Mouse (Mus musculus): ENCODE data around the gene Wfdc21.

DNA sequence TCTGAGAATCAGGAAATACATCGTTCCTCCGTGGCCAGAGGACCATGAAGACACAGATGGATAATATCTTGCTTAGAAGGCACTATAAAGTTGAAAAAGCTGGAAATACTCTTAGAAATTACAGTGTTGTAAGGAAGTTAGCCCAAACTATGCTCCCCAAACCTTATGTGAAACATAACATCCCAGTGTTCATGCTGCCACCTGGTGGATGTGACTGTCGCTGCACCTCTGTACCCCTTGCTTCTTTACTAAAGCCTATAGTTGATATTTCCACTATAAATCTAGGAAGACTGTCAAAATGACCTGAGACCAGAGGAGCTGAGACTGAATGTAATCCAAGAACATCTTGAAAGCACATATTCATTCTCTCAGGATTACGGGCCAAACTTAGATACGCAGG lies 7.5 kb upstream of the Wfdc21 start:
- TF ChIP-seq CTCF (conservative IDR thresholded peaks at IDR 0.05; ENCODE audit: low read length) (peak; percentile 81), NANOG (IDR thresholded peaks at IDR 0.05; ENCODE audit: borderline replicate concordance, low read length) (no peak)

Data from E14TG2a.4 (cell line).